Mouse (Mus musculus) thymus, adult 18-20 months (tissue): ENCODE measurements around the gene Eral1.
A peak's percentile ranks its signal among the peaks of the same experiment; 100 is the strongest.
"Not testable (repeated sequence)": the region's sequence is repeated elsewhere in the genome, so short reads cannot be mapped to it uniquely, and the experiment has no call there.

ENCODE experiments used
- DNase-seq, 2 experiments: peaks; one replicate each; pipeline ENCODE4 v3.0.0; 2022; ENCODE audit warnings: mixed read lengths in 2 of 2

Gene Eral1

GRCm38 (mm10) chr11:78086925-78087479, 6.8 kb upstream of the Eral1 start:
- no peak for DNase-seq

- no peak for DNase-seq
Measured at GRCm38 (mm10) chr11:78083595-78083994, 3.4 kb upstream of the Eral1 start.

DNA sequence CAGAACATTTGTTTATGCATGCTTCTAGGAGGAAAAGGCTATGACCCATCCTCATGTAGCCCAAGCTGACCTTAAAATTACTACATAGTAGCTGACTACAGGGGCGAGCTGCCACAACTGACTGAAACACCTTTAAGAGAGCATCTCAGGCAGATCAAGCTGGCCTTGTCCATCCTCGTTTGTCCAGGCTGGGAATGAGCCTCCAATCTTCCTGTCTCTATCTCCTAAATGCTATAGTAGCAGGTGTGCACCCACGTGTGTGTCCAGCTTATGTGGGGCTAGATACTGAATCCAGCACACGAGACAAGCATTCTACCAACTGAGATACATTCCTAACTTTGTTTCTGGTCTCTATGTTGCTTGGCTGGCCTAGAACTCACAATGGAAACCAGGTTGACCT, 5.5 kb downstream of the Eral1 start:
- DNase-seq = no peak

DNA sequence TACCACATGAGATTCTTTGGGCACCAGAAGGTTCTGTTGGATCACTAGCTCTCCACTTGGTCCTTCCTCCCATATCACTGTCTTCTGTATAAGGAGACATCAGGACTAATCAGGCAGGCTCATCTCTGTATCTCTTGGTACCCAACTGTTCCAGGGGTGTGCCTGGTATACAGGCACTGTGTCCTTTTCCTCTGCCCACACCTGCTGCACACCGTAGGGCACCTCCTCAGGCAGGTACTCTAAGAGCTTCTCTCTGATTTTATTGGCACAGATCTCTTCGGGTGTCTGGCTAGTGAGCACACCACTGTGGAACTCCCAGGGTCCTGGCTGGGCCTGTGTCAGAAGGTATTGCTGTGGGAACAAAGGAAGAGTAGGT, 5.9 kb downstream of the Eral1 start:
- DNase-seq = no peak

DNA sequence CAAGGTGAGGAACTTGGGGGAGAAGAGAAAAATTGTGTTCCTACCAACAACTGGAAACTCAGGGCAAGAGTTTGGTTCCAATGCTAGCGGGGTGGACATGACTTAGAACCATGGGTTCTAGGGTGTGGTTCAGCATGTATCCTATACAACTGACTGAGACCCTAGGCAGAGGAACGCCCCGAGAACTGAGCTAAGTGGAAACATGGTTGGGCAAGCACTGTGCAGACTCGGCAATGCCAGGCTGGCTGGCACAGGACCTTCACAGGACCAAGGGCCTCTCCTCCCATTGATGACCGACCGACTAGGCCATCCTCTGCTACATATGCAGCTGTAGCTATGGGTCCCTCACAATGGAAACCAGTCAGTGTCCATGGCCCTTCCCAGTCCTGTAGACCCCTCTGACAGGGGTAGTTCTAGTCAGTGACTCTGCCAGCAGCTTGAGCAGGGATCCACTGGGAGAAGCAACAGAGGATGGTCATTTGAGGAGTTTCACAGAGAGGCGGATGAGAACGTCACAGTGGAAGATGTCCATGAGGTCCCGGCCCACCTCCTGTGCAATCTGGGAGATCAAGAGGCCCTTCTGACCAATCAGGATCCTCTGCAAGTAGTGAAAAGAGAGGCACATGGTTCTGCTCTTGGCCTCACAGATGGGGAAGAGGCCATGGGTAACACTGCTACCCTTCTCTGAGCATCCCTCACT, 6.5 kb downstream of the Eral1 start:
- no peak for DNase-seq

DNA sequence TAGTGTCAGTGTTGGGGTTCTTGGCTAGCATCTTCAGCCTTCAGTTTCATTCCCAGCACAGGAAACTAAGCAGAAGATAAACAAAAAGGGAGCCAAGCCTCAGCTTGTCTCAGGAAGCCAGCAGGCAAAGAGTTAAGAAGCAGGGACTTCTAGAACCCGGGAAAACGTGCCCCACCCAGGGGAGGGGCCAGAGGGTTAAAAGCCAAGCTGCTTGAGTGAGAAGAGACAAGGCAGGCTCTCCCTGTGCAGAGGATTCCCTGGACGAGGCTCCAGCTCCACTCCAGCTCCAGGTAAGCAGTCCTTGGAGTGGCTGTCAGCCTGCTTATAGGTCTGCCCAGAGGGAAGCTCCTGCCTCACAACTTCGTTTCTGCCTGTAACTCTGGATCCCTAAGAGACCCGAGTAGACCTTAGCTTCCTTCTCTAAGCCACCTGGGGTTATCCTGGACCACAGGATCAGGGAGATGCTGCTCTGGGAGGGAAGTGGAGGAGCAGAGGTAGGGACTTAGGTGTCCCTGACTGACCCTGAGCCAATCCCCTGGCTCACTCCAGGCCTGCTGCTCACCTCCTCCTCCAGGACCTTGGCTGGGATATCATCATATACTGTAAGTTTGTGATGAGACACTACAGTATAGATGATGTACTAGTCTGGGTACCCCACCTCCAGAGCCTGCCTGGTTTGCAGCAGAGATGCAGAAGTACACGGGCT, 7.6 kb downstream of the Eral1 start:
- DNase-seq = no peak

- no peak for DNase-seq
Measured at GRCm38 (mm10) chr11:78071938-78072337, 8.2 kb downstream of the Eral1 start.

GRCm38 (mm10) chr11:78069646-78070045, 10.5 kb downstream of the Eral1 start:
- DNase-seq = no peak

GRCm38 (mm10) chr11:78069130-78069529, 11.1 kb downstream of the Eral1 start:
- DNase-seq = no peak

DNA sequence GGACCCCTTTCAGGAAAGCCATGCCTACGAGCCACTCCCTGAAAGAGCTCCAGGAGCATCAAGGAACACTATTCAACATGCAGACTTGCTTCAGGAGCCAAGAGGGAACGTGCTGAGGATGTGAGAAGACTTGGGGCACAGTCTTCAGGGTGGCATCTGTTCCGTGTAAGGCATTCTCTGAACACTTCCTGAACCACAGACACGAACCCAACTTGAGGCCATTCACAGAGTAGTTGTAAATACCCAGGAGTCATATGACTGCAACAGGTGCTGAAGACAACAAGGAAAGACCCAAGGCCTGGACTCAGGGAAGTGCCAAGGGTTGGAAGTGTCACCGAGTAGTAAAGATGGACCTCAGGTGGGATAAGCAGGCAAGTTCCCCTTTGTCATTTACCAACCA, 12.6 kb downstream of the Eral1 start:
- no peak for DNase-seq

DNA sequence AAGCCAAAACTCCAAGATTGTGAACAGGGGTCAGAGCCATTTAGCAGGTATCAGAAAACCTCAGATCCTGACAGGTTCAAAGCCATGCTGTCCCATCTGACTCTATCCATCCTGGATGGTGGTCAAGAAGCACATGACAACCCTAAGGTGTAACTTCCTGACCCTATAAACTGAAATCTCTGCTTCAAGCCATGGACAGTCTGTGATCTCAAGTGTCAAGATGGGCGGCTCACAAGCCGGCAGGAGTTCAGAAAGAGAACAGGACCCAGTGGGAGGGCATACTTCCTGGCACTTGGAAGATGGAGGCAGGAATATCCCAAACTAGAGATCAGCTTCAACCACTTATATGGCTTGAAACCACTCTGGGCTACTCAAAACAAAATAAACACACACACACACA, 13.5 kb downstream of the Eral1 start:
- DNase-seq = no peak

DNA sequence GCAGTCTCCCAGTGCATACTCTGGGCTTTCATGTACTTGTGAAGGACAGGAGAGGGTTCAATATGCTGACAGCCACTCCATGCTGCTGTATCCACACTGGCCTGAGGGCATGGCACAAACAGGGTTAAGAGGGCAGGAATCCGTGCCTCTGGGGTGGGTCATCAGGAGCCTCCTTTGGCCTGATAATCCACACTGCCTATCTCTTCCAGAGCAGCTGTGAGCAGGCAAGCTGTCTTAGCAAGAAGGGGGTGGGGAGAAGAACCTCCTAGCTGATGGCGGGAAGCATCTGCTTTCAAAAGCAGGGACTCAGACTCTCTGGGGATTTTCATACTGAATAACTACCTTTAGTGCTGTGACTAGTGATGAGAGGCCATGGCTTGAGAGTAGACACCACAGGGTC, 14.3 kb downstream of the Eral1 start:
- DNase-seq = no peak

DNA sequence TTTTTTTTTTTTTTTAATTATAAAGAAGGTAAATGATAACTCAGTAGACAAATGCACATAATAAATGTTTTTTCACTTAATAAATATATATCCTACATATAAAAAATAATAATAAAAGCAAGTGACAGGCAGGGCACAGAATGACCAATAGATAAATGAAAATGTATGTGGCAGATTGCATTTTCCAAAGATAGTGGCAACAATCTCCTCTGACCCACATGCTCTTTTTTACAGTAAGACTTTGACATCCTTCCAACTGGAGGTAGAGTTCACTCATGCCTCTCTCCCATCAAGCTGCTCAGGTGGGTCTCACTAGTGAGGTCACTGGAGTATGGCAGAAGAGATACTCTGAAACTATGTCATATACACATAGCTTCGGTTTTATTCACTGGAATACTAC, 17.6 kb downstream of the Eral1 start:
- DNase-seq = no peak

DNA sequence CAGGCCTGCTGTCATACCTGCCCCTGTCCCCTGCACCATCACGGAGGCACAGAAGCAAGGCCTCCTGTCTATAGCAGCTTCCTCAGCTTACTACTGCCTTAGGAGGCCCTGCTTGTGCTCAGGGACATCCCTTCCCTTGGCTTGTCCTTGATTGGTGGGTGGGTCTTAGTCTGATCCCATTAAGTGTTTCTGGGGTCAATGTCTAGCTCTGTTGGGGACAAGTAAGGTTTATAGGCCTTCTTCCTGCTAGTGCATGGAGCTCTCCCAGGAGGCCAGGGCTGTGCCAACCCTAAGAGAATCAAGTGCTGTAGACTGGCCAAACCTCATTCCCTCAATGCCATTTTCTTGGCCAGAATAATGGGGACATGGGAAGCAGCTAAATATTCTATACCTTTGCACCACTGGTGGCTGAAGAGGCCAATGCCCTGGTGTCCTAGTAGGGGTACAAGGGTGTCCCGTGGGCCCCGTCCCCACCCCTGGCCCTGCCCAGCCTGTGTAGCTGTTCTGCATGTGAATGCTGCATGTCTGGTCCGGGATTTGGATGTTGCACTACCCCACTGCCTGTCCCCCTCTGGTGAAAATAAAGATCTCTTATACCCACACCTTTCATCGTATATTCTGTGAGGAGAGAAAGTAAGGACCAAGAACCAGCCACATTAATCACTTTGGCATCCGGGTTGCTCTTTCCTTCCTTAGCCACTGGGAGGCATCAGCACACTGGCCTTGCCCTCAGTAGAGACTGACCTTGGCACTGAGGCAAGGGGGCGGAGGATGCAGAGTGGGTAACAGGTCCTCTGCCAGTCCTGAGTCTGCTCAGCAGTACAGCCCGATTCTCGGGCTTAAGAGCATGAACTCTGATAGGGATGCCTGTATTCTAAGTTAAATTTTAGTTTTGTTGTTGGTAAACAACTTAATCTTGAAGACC, 20.1 kb downstream of the Eral1 start:
- DNase-seq = no peak

DNA sequence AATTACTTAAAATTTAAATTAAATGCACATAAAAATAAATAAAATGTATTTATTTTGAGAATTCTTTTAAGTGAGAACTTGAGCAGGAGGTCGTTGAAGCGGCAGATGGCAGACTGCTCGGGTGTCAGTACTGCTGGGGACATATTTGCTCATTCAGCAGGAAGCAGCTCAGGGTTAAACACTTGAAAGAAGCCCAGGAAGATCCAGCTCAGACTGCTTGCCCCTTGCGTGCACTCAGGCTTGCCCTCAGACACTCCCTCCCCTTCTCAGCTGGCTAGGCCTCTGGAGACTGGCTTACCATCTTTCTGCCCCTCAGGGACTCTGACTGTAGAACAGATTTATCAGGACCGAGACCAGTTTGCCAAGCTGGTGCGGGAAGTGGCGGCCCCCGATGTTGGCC, 23.2 kb downstream of the Eral1 start:
- no peak for DNase-seq

DNA sequence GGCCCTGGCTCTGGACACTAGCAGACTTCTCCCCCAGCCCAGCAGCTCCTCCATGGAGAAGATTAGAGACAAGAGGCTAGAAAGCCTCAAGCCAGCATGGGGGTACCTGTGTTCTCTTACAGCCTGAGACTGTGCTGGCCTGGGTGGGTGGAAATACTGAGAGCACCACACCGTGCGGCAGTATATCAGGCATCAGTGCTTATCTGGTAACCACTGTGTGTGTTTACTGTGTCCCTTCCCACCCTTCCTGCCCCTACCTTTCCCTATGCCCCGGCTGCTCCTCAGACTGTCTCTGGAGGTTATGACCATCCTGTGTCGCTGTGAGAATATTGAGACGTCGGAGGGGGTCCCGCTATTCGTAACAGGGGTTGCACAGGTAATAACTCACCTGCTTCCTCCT, 27.1 kb downstream of the Eral1 start:
- no peak for DNase-seq

GRCm38 (mm10) chr11:78048637-78049036, 31.5 kb downstream of the Eral1 start:
- not testable (repeated sequence) for DNase-seq

DNA sequence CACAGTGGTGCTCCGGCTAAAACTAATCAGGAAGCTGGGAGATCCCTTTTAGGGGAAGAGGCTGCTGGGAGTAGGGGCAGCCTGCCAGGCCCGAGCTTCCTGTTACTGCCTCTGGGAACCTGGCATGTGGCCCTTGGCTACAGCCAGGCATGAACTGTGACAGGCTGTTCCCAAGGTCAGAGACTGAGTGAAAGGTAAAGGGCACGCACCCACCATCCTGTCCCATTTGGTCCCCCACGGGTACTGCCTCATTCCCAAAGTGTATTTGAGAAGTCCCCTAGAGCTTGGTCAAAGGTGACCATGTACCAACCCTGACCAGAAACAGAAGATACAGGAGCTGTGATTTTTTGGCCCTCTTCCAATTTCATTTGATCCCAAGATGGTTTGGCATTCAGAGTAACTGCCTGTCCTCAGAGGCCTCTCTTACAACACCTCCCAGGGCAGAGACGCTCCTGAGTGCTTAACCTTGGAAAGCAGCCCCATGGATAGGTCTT, 35.4 kb downstream of the Eral1 start:
- DNase-seq = no peak

DNA sequence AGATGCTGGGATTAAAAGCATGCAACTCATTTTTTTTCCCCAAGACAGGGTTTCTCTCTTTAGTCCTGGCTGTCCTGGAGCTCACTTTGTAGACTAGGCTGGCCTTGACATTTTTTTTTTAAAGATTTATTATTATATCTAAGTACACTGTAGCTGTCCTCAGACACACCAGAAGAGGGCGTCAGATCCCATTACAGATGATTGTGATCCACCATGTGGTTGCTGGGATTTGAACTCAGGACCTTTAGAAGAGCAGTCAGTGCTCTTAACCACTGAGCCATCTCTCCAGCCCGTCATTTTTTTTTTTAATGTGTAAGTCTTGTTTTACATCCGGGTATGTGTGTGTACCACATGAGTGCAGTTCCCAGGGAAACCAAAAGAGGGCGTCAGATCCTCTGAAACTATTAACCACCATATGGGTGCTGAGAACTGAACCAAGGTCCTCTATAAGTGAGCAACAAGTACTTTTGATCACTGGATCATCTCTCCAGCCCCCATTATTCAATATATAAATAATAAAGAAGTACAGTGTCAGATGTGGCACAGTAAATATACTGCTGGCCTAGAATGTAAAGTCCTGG, 37.8 kb downstream of the Eral1 start:
- not testable (repeated sequence) for DNase-seq

DNA sequence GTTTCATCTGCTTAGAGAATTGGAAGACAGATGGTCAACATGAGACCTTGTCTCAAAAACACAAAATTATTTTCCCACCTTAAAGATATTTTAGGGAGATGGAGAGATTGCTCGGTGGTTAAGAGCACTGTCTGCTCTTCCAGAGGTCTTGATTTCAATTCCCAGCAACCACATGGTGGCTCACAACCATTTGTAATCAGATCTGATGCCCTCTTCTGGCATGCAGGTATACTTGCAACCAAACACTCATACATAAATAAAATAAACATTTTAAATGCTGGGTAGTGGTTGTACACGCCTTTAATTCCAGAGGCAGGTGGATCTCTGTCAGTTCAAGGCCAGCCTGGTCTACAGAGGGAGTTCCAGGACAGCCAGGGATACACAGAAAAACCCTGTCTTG, 39.3 kb downstream of the Eral1 start:
- DNase-seq = no peak

DNA sequence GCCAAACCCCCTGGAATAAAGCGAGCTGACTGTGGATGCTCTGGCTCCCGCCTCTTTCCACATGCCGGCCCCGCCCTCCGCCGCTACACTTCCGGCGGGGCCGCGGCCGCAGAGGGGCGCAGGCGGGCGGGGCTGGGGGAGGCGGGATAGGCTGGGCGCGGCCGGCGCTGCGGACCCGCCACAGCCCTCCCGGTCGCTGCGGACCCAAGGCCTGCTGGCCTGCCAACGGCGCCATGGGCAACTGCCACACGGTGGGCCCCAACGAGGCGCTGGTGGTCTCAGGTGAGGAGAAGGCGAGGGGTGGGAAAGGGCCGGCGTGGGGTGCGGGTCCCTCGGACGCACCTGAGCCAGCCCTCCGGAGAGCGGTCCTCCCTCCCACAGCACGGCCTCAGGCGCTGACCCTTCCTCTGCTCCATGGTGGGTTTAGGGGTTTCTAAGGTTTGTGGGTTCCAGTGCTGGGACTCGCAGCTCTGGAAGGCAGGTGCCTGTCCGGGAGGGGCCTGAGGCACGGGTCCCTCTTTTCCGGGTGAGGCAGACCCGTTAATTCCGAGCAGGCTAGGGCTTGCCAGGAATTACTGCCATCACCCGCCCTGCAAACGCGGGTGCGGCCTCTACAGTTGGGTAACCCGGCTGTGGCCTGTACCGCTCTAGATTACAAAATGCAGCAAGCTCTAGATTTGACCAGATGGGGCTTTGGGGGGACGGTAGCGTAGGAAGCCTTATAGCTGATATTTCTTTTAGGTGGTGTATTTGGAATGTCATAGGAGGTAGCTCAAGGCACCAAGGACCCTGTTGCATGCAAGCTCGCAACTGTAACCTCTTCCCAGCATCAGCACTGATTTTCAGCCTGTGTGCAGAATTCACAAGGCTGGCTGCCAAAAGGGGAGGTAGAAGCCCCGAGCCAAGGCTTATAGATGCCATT, 42.1 kb downstream of the Eral1 start, which contains the start of gene Flot2:
TSS of gene Flot2 (plus strand) at position 101 of the 922 bp plus-strand sequence.
- DNase-seq = peak; percentile 49 to 54
